Mouse (Mus musculus) heart, postnatal 0 days (tissue): ENCODE measurements around the gene Smad6. TPM values are rescaled to one million over a fixed set of nuclear protein-coding genes. Genes with fewer than 3 reads are reported as not detected.
A peak's percentile ranks its signal among the peaks of the same experiment; 100 is the strongest.

Experiments used
- ATAC-seq: fragments of 200-750 bp; cut with Nextera tagmentation; 2 replicates; pipeline ENCODE4 v1.8.0; 2017; ENCODE audit warnings: low read depth, moderate number of reproducible peaks, moderate library complexity; ENCODE audit not compliant: insufficient read depth
- DNase-seq: peaks from one replicate; pipeline ENCODE4 v3.0.0-alpha.2; 2016; ENCODE audit warnings: low spot score
- H3K27ac ChIP-seq: fragments of 300-500 bp; sonication (generic); 2 replicates; pipeline ENCODE4 v1.5.1; 2014; ENCODE audit warnings: low read depth, mild to moderate bottlenecking
- H3K27me3 ChIP-seq: fragments of 300-500 bp; sonication (generic); 2 replicates; pipeline ENCODE4 v1.6.1; 2014; ENCODE audit warnings: low read length, mixed read lengths; ENCODE audit not compliant: control insufficient read depth, insufficient read depth
- H3K36me3 ChIP-seq: fragments of 300-500 bp; sonication (generic); replicated peaks from 2 replicates; pipeline ENCODE4 v1.6.1; 2014; ENCODE audit warnings: low read length, mixed read lengths; ENCODE audit not compliant: control insufficient read depth, insufficient read depth
- H3K4me1 ChIP-seq: fragments of 300-500 bp; sonication (generic); 2 replicates; pipeline ENCODE4 v1.6.1; 2014; ENCODE audit warnings: antibody characterized with exemption; ENCODE audit not compliant: control insufficient read depth, insufficient read depth
- H3K4me2 ChIP-seq: fragments of 300-500 bp; sonication (generic); 2 replicates; pipeline ENCODE4 v1.6.1; 2014; ENCODE audit warnings: low read depth, mild to moderate bottlenecking, low read length, moderate library complexity
- H3K4me3 ChIP-seq: fragments of 300-500 bp; sonication (generic); 2 replicates; pipeline ENCODE4 v1.5.1; 2014; ENCODE audit warnings: low read depth, low read length
- H3K9ac ChIP-seq: fragments of 300-500 bp; sonication (generic); replicated peaks from 2 replicates; pipeline ENCODE4 v1.6.1; 2014; ENCODE audit warnings: low read depth, low read length, mixed read lengths
- H3K9me3 ChIP-seq: fragments of 300-500 bp; sonication (generic); replicated peaks from 2 replicates; pipeline ENCODE4 v1.6.1; 2016; ENCODE audit warnings: low read length; ENCODE audit not compliant: control insufficient read depth
- CTCF ChIP-seq: IDR thresholded peaks from 2 replicates; pipeline ENCODE4 v1.5.1; 2016; ENCODE audit warnings: antibody characterized with exemption, control low read depth, low read depth
- EP300 ChIP-seq: IDR thresholded peaks from 2 replicates; pipeline ENCODE4 v1.6.1; 2016; ENCODE audit warnings: antibody characterized with exemption, low read depth
- WGBS: fragments of 180-500 bp; shearing (Covaris S2); extraction: QIAGEN DNeasy Blood & Tissue Kit; methylation state at CpG from one replicate; pipeline ENCODE4 v1.1.7; 2014; 5-methylcytosine and 5-hydroxymethylcytosine counted together
- polyA plus RNA-seq: library from polyadenylated mRNA; unstranded; fragments of >200 nt; fragmentation: Nextera tagmentation; extraction: Ambion mirVana; gene quantifications from 2 replicates; pipeline ENCODE4 v1.2.1, GENCODE M21; 2015
- total RNA-seq: library from RNA; depleted of rRNA; stranded (reverse); fragments of >200 nt; gene quantifications from 2 replicates; pipeline ENCODE4 v1.2.3, GENCODE M21; 2014; ENCODE audit warnings: low replicate concordance

The Smad6 gene
- total and polyA plus RNA-seq, 2 experiments from 2014 or later: 5.6 to 68.4 TPM

- Histone ChIP-seq H3K9ac (no peak overlapping the region), H3K27ac (0 out of 2 replicates have a peak overlapping the region, but pooled peaks have one; percentile 21)
These were observed 43.2 kb downstream of the Smad6 start for GRCm38 (mm10) chr9:63978682-63979081.

GRCm38 (mm10) chr9:63975996-63976395 lies 45.9 kb downstream of the Smad6 start:
- Histone ChIP-seq H3K4me3 (no peak overlapping the region), H3K27me3 (no peaks in the 10 kb centered on the region), H3K36me3 (no peaks in the 10 kb centered on the region), H3K9ac (no peak overlapping the region), H3K9me3 (no peaks in the 10 kb centered on the region), H3K27ac (peak overlapping the region; percentile 71), H3K4me2 (peak overlapping the region; percentile 20), H3K4me1 (peaks cover 75% of the 10 kb centered on the region)
- no peak for TF ChIP-seq EP300
- no peak for TF ChIP-seq CTCF
- ATAC-seq (peak; percentile 47), DNase-seq (peak; percentile 52)
- WGBS: 27% methylated on average over 11 of the region's 11 CpGs

More at GRCm38 (mm10) chr9:63978682-63979081, 43.2 kb downstream of the Smad6 start:
- H3K27me3 ChIP-seq: no peaks in the 10 kb centered on the region
- H3K4me3 ChIP-seq: no peak overlapping the region
- no peaks in the 10 kb centered on the region for H3K9me3 ChIP-seq
- 43% methylated on average over 7 of the region's 7 CpGs for WGBS
- H3K4me1 ChIP-seq: peaks cover 86% of the 10 kb centered on the region
- TF ChIP-seq EP300 (no peak), CTCF (no peak)
- H3K4me2 ChIP-seq: no peak overlapping the region
- H3K36me3 ChIP-seq: no peaks in the 10 kb centered on the region
- DNase-seq (no peak), ATAC-seq (no peak)

GRCm38 (mm10) chr9:63974258-63975023 lies 47.4 kb downstream of the Smad6 start:
- 44% methylated on average over 13 of the region's 13 CpGs for WGBS
- TF ChIP-seq EP300: no peak
- no peak for TF ChIP-seq CTCF
- H3K9me3 ChIP-seq: no peaks in the 10 kb centered on the region
- no peak for ATAC-seq
- peaks cover 75% of the 10 kb centered on the region for H3K4me1 ChIP-seq
- H3K27ac ChIP-seq: peak overlapping the region; percentile 62
- H3K4me2 ChIP-seq: no peak overlapping the region
- no peak overlapping the region for H3K9ac ChIP-seq
- DNase-seq: no peak
- H3K36me3 ChIP-seq: no peaks in the 10 kb centered on the region
- H3K27me3 ChIP-seq: no peaks in the 10 kb centered on the region
- H3K4me3 ChIP-seq: no peak overlapping the region

- H3K36me3 ChIP-seq: no peaks in the 10 kb centered on the region
- peaks cover 75% of the 10 kb centered on the region for H3K4me1 ChIP-seq
- H3K4me3 ChIP-seq: no peak overlapping the region
- 58% methylated on average over 14 of the region's 14 CpGs for WGBS
- TF ChIP-seq EP300: no peak
- TF ChIP-seq CTCF: no peak
- no peak overlapping the region for H3K9ac ChIP-seq
- no peaks in the 10 kb centered on the region for H3K27me3 ChIP-seq
- no peaks in the 10 kb centered on the region for H3K9me3 ChIP-seq
- no peak overlapping the region for H3K4me2 ChIP-seq
- no peak for ATAC-seq
- peak overlapping the region; percentile 62 for H3K27ac ChIP-seq
- no peak for DNase-seq
These were observed 48.1 kb downstream of the Smad6 start for GRCm38 (mm10) chr9:63973662-63974190.

- Histone ChIP-seq H3K4me3 (no peak overlapping the region), H3K9ac (no peak overlapping the region), H3K4me2 (no peak overlapping the region), H3K27ac (peak overlapping the region; percentile 62; the same call in 1 of the 2 replicates), H3K4me1 (peaks cover 73% of the 10 kb centered on the region), H3K9me3 (no peaks in the 10 kb centered on the region), H3K36me3 (no peaks in the 10 kb centered on the region), H3K27me3 (no peaks in the 10 kb centered on the region)
- TF ChIP-seq EP300 (no peak), CTCF (no peak)
- DNase-seq (no peak), ATAC-seq (no peak)
- WGBS: 76% methylated on average over 11 of the region's 11 CpGs
These were observed 49.1 kb downstream of the Smad6 start for GRCm38 (mm10) chr9:63972576-63973290.
